Mouse (Mus musculus): ENCODE data around the gene Gm10024.

DNA sequence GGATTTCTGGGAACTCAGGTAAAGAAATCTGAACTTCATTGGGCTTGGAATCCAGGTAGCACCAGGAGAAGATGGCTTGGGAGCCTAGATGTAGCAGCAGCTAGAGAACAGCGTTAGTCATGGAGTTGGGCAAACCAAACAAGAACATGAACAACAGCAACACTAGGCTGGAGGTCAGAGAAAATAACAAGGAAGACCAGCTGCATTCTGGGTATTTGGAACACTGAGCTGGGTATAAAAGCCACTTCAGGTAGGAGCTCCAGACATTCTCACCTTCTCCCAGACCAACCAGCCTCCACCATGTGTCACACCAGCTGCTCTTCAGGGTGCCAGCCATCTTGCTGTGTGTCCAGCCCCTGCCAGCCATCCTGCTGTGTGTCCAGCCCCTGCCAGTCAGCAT lies 4.9 kb upstream of the Gm10024 start, which contains the start of gene Gm10272:
- no peak for TF ChIP-seq CTCF (IDR thresholded peaks at IDR 0.05; ENCODE audit: control insufficient read depth, insufficient read depth, insufficient read length)
- no peak for TF ChIP-seq MAX (IDR thresholded peaks at IDR 0.05)
- TF ChIP-seq FOSL1 (IDR thresholded peaks at IDR 0.05; ENCODE audit: insufficient read depth, low read length, poor library complexity, severe bottlenecking), result no peak
- no peak for TF ChIP-seq MYOG (IDR thresholded peaks at IDR 0.05; ENCODE audit: control insufficient read depth, extremely low read depth, insufficient read length)
- no peak for TF ChIP-seq MYOD1 (IDR thresholded peaks at IDR 0.05; ENCODE audit: control insufficient read depth, insufficient read length, low read depth)
